Mouse (Mus musculus) left cerebral cortex, adult 2 months (tissue): Measurements from ENCODE around the gene Slco2b1. TPM values are rescaled to one million over a fixed set of nuclear protein-coding genes. Genes with fewer than 3 reads are reported as not detected.

ENCODE experiments used
- DNase-seq, 2 experiments: peaks; one replicate each; pipeline ENCODE4 v3.0.0; 2021 to 2022; ENCODE audit warnings: low spot score in 2 of 2, mixed read lengths in 1 of 2; ENCODE audit errors: extremely low spot score in 1 of 2
- H3K27ac ChIP-seq: fragments of 200-600 bp; 2 replicates; pipeline ENCODE4 v1.8.1; 2022
- H3K4me3 ChIP-seq: fragments of 200-600 bp; 2 replicates; pipeline ENCODE4 v1.8.1; 2022
- CTCF ChIP-seq: fragments of 200-600 bp; IDR thresholded peaks from 2 replicates; pipeline ENCODE4 v1.8.1; 2022; ENCODE audit warnings: antibody characterized with exemption, mild to moderate bottlenecking, moderate library complexity
- intact Hi-C: fragments of 180-260 bp; cut with DNase I; formaldehyde crosslinking; loops from one replicate; pipeline ENCODE4 v1.15.1; 2025
- total RNA-seq, 2 experiments: library from RNA; stranded (reverse); gene quantifications; 2 replicates each; pipeline ENCODE4 v1.2.3; 2021

The Slco2b1 gene
- total RNA-seq, 2 experiments from 2014 or later, result 12.3 to 12.9 TPM

DNA sequence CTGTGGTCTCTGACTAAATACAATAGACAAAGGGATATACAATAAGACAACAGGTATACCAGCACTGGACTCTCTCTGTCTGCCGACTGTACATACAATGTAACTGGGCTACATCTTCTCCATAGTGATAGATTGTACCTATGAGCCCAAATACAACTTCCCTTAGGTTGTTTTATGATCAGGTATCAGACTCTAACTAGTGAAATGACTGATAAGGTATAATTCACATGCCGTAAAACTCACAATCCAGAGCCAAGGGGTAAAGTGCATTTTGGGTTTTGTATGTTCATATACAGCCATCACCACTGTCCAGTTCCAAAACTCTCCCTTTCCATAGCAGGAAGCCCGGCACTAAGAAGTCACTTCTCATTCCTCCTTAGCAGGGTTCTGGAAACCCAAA, 17.8 kb downstream of the Slco2b1 start:
- no peak overlapping the region for H3K4me3 ChIP-seq
- intact Hi-C loops, result no loop called here
- no peak for TF ChIP-seq CTCF
- H3K27ac ChIP-seq, result no peak overlapping the region; the same call in 1 of the 2 replicates
- no peak for DNase-seq

DNA sequence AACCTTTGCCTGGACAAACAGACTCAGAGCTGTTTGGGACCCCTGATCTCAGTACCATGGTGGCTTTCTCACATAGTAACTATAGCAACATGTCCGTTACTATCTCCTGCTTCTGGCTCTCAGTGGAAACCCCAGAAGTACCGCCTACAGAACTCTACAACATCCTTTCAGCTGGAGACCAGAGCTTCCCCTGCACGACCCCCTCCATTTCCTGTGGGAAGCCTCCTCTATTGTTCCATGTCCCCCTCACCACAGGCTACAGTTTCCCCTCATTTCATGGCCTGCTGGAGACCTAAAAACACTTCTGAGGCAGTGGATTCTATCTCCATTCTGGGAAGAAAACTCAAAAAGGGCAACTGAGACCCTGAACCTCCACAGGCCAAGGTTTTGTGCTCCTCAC, 18.7 kb downstream of the Slco2b1 start:
- TF ChIP-seq CTCF, result no peak
- intact Hi-C loops, result no loop called here
- Histone ChIP-seq H3K4me3 (no peak overlapping the region), H3K27ac (no peak overlapping the region)
- DNase-seq, result no peak

DNA sequence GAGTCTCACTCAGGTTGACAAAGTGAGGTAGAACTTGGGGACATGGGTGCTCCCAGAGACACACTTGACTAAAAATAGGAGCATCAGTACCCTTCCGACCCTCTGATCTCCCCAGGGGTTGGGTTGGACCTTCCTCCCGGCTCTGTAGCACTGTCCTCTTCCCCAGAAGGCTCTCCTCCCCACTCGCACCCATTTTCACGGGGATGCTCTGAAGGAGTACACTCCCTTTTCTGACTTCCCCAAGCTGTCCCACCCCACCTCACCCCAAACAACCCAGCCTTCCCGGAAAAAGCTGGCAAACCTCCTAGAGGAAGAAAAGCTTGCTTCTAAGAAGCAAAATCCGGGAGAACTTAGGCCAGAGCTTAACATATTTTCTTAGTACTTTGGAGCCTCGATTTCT, 20.3 kb downstream of the Slco2b1 start:
- DNase-seq, result no peak
- intact Hi-C loops, result no loop called here
- TF ChIP-seq CTCF, result no peak
- Histone ChIP-seq H3K4me3 (no peak overlapping the region), H3K27ac (no peak overlapping the region; the same call in 1 of the 2 replicates)

DNA sequence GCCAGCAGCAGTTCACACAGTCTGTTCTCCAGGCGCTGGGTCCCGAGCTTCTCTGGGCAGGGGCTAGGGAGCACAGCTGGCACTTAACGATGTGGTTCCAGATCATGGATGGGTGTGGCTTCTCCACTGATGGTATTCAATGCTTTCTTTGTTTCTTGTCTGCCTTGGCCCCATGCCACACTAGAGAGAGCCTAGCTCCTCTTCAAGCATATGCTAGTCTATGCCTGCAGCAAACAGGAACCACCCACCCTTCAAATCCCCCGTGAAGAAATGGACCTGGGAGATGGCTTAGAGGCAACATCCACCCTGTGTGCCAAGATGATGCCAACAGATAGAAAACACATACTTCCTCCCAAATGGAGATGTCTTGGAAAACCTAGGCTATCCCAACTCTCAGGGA, 27.1 kb downstream of the Slco2b1 start:
- no peak for DNase-seq
- intact Hi-C loops, result no loop called here
- TF ChIP-seq CTCF, result no peak
- Histone ChIP-seq H3K27ac (no peak overlapping the region), H3K4me3 (no peak overlapping the region)

DNA sequence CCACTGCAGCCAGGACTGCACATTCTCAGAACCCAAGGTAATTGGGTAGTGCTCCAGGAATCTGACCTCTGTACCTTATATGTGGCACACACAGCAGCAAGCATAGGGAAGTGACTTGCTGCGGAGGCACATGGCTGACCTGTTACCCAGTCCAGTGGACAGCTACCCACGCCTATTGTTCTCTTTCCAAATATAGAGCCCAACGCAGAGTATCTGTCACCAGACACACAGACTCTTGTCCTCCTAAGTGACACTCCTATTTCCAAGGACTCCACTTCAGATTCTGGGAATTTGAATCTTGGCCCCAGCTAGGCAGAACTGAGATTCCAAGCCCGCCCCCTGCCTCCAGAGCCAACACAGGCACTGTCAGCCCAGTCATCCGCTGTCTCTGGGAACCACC, 30.4 kb downstream of the Slco2b1 start:
- intact Hi-C loops, result no loop called here
- Histone ChIP-seq H3K27ac (no peak overlapping the region), H3K4me3 (no peak overlapping the region)
- no peak for TF ChIP-seq CTCF
- no peak for DNase-seq

DNA sequence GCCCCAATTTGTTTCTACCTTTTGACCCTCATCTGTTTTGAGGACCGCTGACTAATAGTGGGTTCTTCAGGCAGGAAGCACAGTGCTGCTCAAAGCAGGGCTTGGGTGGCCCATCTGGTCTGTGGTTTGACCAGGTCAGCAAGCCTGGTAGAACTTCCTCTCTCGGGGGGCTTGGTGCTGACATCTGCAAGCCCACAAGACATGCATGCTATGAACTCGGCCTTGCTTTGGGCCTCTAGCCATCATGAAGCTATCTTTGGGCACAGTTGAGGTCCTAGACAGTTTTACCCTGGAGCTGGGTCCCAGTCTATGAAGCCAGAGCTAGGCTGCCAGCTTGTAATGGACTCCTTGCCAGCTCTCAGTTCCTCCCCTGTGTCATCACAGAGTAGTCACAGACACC, 36.2 kb downstream of the Slco2b1 start:
- DNase-seq, result no peak
- intact Hi-C loops, result loop anchor here (5.0 kb wide), 1 partner anchor 32 kb away; no protein-coding TSS in a partner anchor
- H3K4me3 ChIP-seq, result no peak overlapping the region
- TF ChIP-seq CTCF, result no peak
- H3K27ac ChIP-seq, result no peak overlapping the region

DNA sequence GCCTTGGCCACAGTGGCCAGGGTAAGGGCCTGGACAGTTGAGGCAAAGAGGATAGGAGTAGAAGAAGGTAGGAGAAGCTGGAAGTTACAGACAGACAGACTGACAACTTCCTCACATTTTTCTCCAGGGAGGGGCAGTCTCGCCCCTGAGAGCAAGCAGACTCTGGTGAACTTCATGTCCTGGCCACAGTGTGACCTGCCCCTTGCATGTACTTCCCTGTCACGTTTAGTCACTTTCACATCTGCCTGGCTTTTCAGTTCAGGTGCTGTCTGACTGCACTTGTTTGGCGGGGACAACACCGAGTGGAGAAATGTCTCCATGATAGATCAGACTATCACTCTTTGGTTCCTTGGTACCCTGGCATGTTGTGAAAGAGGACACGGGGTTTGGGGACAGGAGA, 36.9 kb downstream of the Slco2b1 start:
- intact Hi-C loops, result loop anchor here (5.0 kb wide), 1 partner anchor 33 kb away; no protein-coding TSS in a partner anchor
- Histone ChIP-seq H3K27ac (peak overlapping the region; percentile 17; the same call in 1 of the 2 replicates), H3K4me3 (no peak overlapping the region)
- TF ChIP-seq CTCF, result no peak
- no peak for DNase-seq

DNA sequence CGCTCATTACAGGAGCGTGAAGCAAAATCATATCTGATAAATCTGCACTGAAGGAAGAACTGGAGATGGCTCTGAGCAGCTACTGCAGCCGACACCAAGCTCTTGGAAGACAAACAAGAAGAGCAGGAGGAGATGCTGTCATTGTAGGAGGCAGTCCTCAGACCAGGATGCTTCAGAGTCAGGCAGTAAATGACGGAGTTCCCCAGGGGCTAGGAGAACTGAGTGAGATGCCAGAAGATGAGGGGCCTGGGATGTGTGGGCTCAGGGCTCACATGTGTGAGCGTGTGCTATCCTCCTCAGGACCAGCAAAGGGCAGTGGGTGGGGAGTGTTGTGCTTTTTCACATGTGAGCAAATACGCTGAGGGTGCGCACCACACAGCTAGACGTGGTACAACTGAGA, 38.0 kb downstream of the Slco2b1 start:
- no peak for DNase-seq
- TF ChIP-seq CTCF, result no peak
- Histone ChIP-seq H3K4me3 (no peak overlapping the region), H3K27ac (no peak overlapping the region; the same call in 1 of the 2 replicates)
- intact Hi-C loops, result loop anchor here (5.0 kb wide), 1 partner anchor 34 kb away; no protein-coding TSS in a partner anchor

DNA sequence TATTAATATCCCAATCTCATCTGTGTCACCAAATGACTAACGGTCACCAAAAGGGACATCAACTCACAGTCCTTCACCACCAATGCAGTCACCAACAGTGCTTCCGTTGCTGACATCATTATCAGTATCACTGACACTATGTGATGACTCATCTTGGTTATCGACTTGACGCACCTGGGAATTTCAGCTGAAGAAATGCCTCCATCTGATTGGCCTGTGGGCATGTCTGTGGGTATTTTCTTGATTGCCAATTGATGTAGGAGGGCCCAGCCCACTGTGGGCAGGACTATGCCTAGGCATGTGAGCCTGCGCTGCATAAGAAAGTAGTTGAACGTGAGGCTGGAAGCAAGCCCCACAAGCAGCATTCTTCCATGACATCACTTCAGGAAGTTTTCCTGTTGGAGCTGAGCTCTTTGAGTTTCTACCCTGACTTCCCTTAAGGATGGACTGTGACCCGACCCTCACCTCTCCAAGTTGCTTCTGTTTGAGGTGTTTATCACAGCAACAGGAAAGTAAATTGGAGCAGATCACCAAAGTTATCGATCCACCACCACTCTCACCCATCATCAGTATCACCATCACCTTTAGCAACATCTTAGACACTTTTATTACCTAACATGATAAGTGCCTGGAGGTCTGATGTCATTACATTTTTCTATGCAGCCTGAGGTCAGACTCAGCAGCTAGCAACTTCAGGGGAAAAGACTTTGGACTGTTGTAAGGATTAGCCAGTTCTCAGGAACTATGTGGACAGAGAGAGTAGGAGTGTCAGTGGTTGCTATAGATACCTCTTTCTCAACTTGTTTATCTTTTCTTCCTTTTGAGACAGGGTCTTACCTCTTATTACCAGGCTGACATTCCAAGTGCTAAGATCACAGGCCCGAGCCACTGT, 39.4 kb downstream of the Slco2b1 start:
- intact Hi-C loops, result loop anchor here (5.0 kb wide), 1 partner anchor 36 kb away; no protein-coding TSS in a partner anchor
- TF ChIP-seq CTCF, result no peak
- no peak overlapping the region for H3K4me3 ChIP-seq

DNA sequence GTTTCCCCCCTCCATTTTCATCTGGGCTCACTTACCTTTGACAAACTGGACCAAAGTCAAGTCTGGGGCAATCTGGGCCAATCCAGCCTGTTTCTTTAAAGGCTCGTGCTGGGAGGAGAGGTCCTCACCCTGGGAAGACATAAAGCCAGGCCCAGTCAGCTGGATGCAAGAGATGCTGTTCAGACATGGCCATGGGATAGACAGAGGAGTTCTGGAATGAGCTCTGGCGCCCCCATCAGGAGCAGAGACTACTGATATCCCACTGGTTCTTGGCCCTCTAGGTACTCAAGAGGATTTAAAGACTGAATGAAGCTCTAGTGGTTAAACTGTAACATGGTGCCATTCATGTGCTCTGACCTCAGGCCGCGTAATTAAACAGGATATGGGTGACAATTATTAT, 40.2 kb downstream of the Slco2b1 start:
- no peak for DNase-seq
- intact Hi-C loops, result loop anchor here (5.0 kb wide), 1 partner anchor 36 kb away; no protein-coding TSS in a partner anchor
- Histone ChIP-seq H3K27ac (no peak overlapping the region), H3K4me3 (no peak overlapping the region)
- peak; percentile 18 for TF ChIP-seq CTCF

More for the DNA sequence above, 39.4 kb downstream of the Slco2b1 start:
- no peak for DNase-seq
- no peak overlapping the region for H3K27ac ChIP-seq

DNA sequence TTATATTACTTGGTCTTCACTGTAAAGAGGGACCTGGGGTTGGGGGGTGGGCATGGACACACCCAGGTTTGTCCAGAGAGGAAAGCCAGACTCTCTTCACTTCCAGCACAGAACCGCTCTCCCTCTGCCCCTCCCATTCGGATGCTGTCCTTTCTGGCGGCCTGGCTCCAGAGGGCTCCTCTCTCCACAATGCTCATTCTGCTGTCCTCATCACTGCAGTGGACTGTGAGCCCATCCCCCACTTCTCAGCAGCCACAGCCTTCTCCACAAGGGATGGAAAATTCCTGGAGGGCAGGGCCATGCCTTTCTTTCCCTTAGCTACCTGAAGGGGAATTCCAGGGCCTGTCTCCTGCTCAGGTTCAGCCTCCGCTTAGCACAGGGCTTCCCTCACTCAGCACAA, 42.3 kb downstream of the Slco2b1 start:
- Histone ChIP-seq H3K27ac (no peak overlapping the region), H3K4me3 (no peak overlapping the region)
- intact Hi-C loops, result no loop called here
- peak in 1 of 2 experiments; percentile 46 for DNase-seq
- no peak; the same call in 1 of the 2 replicates for TF ChIP-seq CTCF

DNA sequence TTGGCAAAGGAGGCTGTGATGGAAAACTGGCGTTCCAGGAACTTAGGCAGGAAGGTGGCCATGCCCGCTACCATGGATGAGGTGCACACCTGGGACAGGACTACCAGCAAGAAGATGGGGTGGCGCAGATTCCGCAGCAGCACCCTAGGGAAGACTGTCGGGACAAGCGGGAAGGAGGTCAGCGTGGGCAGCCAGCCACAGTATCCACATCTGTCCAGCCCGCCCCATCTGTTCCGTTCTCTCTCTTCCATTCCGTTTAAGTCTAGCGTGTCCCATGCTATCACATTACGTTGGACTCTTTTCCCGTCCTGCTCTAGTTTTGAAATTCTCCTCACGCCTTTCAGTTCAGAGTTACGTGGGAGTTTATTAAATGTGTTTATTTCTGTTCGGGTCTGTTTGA, 44.0 kb downstream of the Slco2b1 start:
- TF ChIP-seq CTCF, result no peak
- intact Hi-C loops, result no loop called here
- DNase-seq, result no peak
- Histone ChIP-seq H3K27ac (no peak overlapping the region), H3K4me3 (no peak overlapping the region)
